Mouse (Mus musculus) liver, postnatal 0 days (tissue): ENCODE measurements around the gene Ddx28. TPM values are rescaled to one million over a fixed set of nuclear protein-coding genes. Genes with fewer than 3 reads are reported as not detected.

Experiments used
- ATAC-seq: fragments of 200-750 bp; cut with Nextera tagmentation; 2 replicates; pipeline ENCODE4 v1.8.0; 2017; ENCODE audit warnings: mild to moderate bottlenecking, moderate library complexity
- DNase-seq: peaks from one replicate; pipeline ENCODE4 v3.0.0-alpha.2; 2016
- H3K27ac ChIP-seq: fragments of 300-500 bp; sonication (generic); 2 replicates; pipeline ENCODE4 v1.5.1; 2014; ENCODE audit warnings: antibody characterized with exemption, moderate library complexity, mild to moderate bottlenecking, low read depth
- H3K27me3 ChIP-seq: fragments of 300-500 bp; sonication (generic); 2 replicates; pipeline ENCODE4 v1.6.1; 2014; ENCODE audit warnings: low read length, control low read depth, mixed read lengths; ENCODE audit not compliant: insufficient read depth
- H3K36me3 ChIP-seq: fragments of 300-500 bp; sonication (generic); replicated peaks from 2 replicates; pipeline ENCODE4 v1.6.1; 2014; ENCODE audit warnings: mild to moderate bottlenecking, control low read depth, low read length, moderate library complexity, mixed read lengths; ENCODE audit not compliant: insufficient read depth
- H3K4me1 ChIP-seq: fragments of 300-500 bp; sonication (generic); 2 replicates; pipeline ENCODE4 v1.6.1; 2014; ENCODE audit warnings: antibody characterized with exemption, mild to moderate bottlenecking, control low read depth; ENCODE audit not compliant: insufficient read depth
- H3K4me2 ChIP-seq: fragments of 300-500 bp; sonication (generic); 2 replicates; pipeline ENCODE4 v1.6.1; 2014; ENCODE audit warnings: low read depth, mild to moderate bottlenecking, low read length, moderate library complexity, mixed read lengths
- H3K4me3 ChIP-seq: fragments of 300-500 bp; sonication (generic); 2 replicates; pipeline ENCODE4 v1.5.1; 2014; ENCODE audit warnings: low read depth, low read length
- H3K9ac ChIP-seq: fragments of 300-500 bp; sonication (generic); replicated peaks from 2 replicates; pipeline ENCODE4 v1.6.1; 2014; ENCODE audit warnings: mild to moderate bottlenecking, moderate library complexity
- H3K9me3 ChIP-seq: fragments of 300-500 bp; sonication (generic); 2 replicates; pipeline ENCODE4 v1.6.1; 2016; ENCODE audit warnings: mild to moderate bottlenecking, control low read depth, low read length, mixed read lengths
- CTCF ChIP-seq: sonication (generic); IDR thresholded peaks from 2 replicates; pipeline ENCODE4 v1.5.1; 2016; ENCODE audit warnings: antibody characterized with exemption, low read depth
- EP300 ChIP-seq: IDR thresholded peaks from 2 replicates; pipeline ENCODE4 v1.6.1; 2016; ENCODE audit warnings: antibody characterized with exemption, low read depth, mild to moderate bottlenecking
- WGBS: fragments of 180-500 bp; shearing (Covaris S2); extraction: QIAGEN DNeasy Blood & Tissue Kit; methylation state at CpG from one replicate; pipeline ENCODE4 v1.1.7; 2014; ENCODE audit not compliant: insufficient replicate concordance; 5-methylcytosine and 5-hydroxymethylcytosine counted together
- polyA plus RNA-seq: library from polyadenylated mRNA; unstranded; fragments of >200 nt; fragmentation: Nextera tagmentation; extraction: Ambion mirVana; gene quantifications from 2 replicates; pipeline ENCODE4 v1.2.1, GENCODE M21; 2015

Gene Ddx28
- polyA plus RNA-seq, 1 experiment from 2014 or later = 14.7 TPM

DNA sequence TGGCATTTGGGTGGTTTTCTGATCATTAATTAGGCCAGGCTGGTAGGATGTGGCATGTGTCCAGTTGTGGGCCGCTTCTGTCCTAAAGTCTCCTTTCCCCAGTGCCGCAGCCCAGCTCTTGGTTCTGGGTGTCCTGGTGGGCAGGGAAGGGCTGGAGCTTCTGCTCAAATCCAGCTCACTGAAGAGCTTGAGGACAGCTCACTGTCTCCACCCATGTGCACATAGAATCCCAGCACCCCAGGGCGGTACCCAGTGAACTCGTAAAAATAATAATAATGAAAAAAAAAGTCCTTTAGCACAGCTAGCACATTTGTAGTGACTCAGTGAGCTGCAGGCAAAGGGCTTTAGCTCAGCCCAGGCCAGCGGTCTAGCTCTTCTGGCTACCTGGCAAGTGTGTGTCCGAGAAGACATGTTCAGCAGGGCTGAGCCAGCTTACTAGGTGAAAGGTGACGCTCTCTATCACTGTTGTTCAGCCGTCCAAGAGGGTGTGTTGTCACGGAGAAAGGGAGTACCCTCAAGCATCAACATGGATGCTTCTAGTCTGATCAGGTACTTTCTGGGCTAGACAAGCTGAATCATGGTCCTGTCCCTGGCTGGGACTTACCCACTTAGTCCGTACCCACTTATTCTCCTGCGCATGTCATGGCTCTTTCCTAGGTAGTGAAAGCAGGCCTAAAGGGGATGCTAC lies 35.3 kb upstream of the Ddx28 start:
- ATAC-seq (peak; percentile 80), DNase-seq (peak; percentile 49)
- Histone ChIP-seq H3K36me3 (0 out of 2 replicates have a peak, but pooled peaks cover 13% of the 10 kb centered on the region), H3K27me3 (no peaks in the 10 kb centered on the region), H3K9ac (peak overlapping the region; percentile 44; the same call in 1 of the 2 replicates), H3K4me3 (no peak overlapping the region), H3K4me1 (peaks cover 14% of the 10 kb centered on the region; the same call in 1 of the 2 replicates), H3K9me3 (no peaks in the 10 kb centered on the region), H3K27ac (peak overlapping the region; percentile 80), H3K4me2 (0 out of 2 replicates have a peak overlapping the region, but pooled peaks have one; percentile 22)
- 81% methylated on average over 11 of the region's 11 CpGs for WGBS
- no peak for TF ChIP-seq CTCF
- no peak for TF ChIP-seq EP300

DNA sequence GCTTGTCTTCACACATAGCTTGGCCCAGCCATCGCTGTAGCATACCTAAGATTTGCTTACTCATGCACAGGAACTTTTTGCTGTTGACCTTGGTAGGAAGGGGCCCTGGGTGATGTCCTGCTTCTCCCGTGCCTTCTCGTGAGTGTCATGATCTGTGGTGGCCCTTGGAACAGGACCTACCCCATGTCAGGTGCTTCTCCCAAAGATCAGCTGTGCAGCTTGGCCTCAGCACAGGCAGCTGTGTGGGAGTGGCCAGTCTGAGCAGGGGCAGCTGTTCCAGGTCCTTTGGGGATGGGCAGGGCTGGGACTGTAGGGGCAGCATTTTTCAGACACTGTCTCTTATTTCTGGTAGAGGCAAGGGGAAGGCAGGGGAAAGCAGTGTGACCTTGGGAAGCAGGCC lies 32.5 kb upstream of the Ddx28 start:
- H3K4me3 ChIP-seq = no peak overlapping the region
- H3K9me3 ChIP-seq = no peaks in the 10 kb centered on the region
- no peak overlapping the region for H3K27ac ChIP-seq
- H3K4me1 ChIP-seq = peaks cover 14% of the 10 kb centered on the region; the same call in 1 of the 2 replicates
- H3K4me2 ChIP-seq = no peak overlapping the region
- H3K9ac ChIP-seq = no peak overlapping the region
- DNase-seq (no peak), ATAC-seq (no peak)
- H3K27me3 ChIP-seq = no peaks in the 10 kb centered on the region
- TF ChIP-seq EP300 = no peak
- no peak for TF ChIP-seq CTCF
- no peaks in the 10 kb centered on the region for H3K36me3 ChIP-seq
- 33% methylated on average over 3 of the region's 3 CpGs for WGBS

DNA sequence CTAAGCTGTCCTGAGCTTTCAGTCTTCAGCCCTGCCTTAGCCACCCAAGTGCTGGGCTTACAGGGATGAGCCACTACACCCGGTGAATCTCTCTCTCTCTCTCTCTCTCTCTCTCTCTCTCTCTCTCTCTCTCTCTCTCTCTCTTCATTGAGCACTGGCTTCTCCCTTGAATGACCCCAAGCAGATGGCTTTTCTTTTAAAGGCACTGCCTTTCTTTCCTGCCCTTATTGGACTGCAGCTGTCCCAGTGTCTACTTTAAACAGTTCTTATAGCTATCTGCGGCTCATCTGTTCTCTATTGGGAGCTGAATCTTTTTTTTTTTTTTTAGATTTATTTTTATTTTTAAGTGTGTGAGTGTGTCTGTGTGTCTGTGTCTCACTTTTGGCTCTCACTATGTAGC lies 31.4 kb upstream of the Ddx28 start:
- Histone ChIP-seq H3K27ac (no peak overlapping the region), H3K27me3 (no peaks in the 10 kb centered on the region), H3K4me2 (no peak overlapping the region), H3K36me3 (no peaks in the 10 kb centered on the region), H3K9ac (no peak overlapping the region), H3K4me1 (peaks cover 6% of the 10 kb centered on the region; the same call in 1 of the 2 replicates), H3K9me3 (no peaks in the 10 kb centered on the region), H3K4me3 (no peak overlapping the region)
- 85% methylated on average over 2 of the region's 2 CpGs for WGBS
- ATAC-seq (no peak), DNase-seq (no peak)
- TF ChIP-seq CTCF = no peak
- TF ChIP-seq EP300 = no peak

DNA sequence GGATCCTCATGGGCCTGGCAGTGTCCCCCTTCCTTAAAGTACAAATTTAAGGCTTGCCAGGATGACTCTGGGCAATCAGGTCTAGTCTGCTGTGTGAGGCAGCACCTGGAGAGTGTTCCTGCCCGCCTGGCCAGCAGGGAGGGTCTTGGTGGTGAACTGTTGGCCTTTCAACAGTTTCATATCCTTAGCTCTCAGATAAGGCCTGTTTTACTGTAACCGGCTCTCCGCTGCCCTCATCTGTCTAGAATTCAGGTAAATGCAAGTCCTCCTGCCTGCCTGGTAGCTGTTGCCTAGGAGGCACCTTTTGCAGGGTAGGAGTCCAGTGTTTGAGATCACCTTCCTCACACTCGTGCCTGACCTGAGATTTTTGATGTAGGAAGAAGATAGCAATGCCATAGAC lies 28.5 kb upstream of the Ddx28 start:
- no peak overlapping the region for H3K4me2 ChIP-seq
- no peaks in the 10 kb centered on the region; the same call in 1 of the 2 replicates for H3K36me3 ChIP-seq
- H3K4me3 ChIP-seq = no peak overlapping the region
- WGBS = 73% methylated on average over 4 of the region's 4 CpGs
- no peaks in the 10 kb centered on the region for H3K27me3 ChIP-seq
- H3K9ac ChIP-seq = no peak overlapping the region
- no peak for DNase-seq
- no peaks in the 10 kb centered on the region for H3K9me3 ChIP-seq
- no peaks in the 10 kb centered on the region; the same call in 1 of the 2 replicates for H3K4me1 ChIP-seq
- no peak overlapping the region for H3K27ac ChIP-seq
- no peak for TF ChIP-seq CTCF
- no peak for TF ChIP-seq EP300
- no peak for ATAC-seq

DNA sequence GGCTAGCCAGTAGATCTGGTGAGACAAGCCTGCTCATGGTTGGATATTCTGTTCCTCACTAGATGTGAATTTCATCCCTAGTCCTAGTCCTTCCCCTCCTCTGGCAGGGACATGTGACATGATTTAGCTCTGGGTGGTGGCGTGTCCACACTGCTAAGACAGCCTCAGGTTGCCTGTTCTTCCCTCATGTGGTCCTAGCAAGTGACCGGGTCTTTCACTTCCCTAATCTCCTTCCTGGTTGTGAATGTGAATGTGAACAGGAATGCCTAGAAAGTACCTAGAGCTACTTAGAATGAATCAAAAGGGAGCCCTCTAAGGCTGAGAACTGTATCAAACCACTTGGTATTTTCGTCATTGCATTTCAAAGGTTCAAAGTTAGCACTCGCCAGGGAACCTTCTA lies 27.9 kb upstream of the Ddx28 start:
- 66% methylated on average over 4 of the region's 4 CpGs for WGBS
- Histone ChIP-seq H3K4me1 (no peaks in the 10 kb centered on the region; the same call in 1 of the 2 replicates), H3K4me3 (no peak overlapping the region), H3K36me3 (no peaks in the 10 kb centered on the region; the same call in 1 of the 2 replicates), H3K9me3 (no peaks in the 10 kb centered on the region), H3K9ac (no peak overlapping the region), H3K27ac (no peak overlapping the region), H3K27me3 (no peaks in the 10 kb centered on the region), H3K4me2 (no peak overlapping the region)
- TF ChIP-seq EP300 (no peak), CTCF (no peak)
- ATAC-seq (no peak), DNase-seq (no peak)

DNA sequence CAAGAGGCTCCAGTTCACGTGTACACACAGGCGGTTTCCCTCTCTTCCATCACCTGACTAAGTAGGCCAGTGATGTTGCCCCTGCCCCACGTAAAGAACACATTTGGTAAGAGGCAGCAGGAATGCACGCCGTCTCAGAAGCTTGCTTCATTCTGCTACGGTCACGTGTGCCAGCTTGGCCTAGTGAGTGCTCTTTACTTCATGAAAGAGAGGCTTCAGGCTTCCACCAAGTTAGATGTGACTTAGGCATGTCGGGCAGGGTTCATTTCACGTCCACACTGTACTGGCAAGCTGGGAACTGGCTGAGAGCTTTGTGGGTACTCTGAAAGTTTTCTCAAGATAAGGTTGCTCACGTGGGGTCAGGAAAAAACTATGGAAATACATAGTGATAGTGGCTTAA lies 27.0 kb upstream of the Ddx28 start:
- H3K36me3 ChIP-seq = peaks cover 4% of the 10 kb centered on the region
- no peak overlapping the region for H3K4me2 ChIP-seq
- H3K27ac ChIP-seq = no peak overlapping the region
- DNase-seq (no peak), ATAC-seq (no peak)
- H3K27me3 ChIP-seq = no peaks in the 10 kb centered on the region
- H3K4me3 ChIP-seq = no peak overlapping the region
- TF ChIP-seq CTCF = no peak
- TF ChIP-seq EP300 = no peak
- no peak overlapping the region for H3K9ac ChIP-seq
- WGBS = 74% methylated on average over 10 of the region's 10 CpGs
- no peaks in the 10 kb centered on the region for H3K9me3 ChIP-seq
- no peaks in the 10 kb centered on the region; the same call in 1 of the 2 replicates for H3K4me1 ChIP-seq
